Mouse (Mus musculus): ENCODE measurements at regions not wholly inside any gene's neighbourhood (a gene's known extent, or its start where the extent isn't known, plus 50 kb on each side); places are given as distances from the start of the nearest gene placed in this dataset.

GRCm38 (mm10) chr7:129798525-129798924 lies 206.9 kb downstream of the Wdr11 start:
- in situ Hi-C loops (cut with MboI; ENCODE audit: low pct_unique_long_range_greater_than_20kb in 1 of 2, low sequenced_read_pairs in 2 of 2, unreplicated experiment in 1 of 2), result no loop called here

GRCm38 (mm10) chr7:129800461-129800867 lies 208.8 kb downstream of the Wdr11 start:
- in situ Hi-C loops (cut with MboI; ENCODE audit: low pct_unique_long_range_greater_than_20kb in 1 of 2, low sequenced_read_pairs in 2 of 2, unreplicated experiment in 1 of 2), result no loop called here

- in situ Hi-C loops (cut with MboI; ENCODE audit: low pct_unique_long_range_greater_than_20kb in 1 of 2, low sequenced_read_pairs in 2 of 2, unreplicated experiment in 1 of 2), result no loop called here
Measured at GRCm38 (mm10) chr7:129801431-129801847, 209.8 kb downstream of the Wdr11 start.

DNA sequence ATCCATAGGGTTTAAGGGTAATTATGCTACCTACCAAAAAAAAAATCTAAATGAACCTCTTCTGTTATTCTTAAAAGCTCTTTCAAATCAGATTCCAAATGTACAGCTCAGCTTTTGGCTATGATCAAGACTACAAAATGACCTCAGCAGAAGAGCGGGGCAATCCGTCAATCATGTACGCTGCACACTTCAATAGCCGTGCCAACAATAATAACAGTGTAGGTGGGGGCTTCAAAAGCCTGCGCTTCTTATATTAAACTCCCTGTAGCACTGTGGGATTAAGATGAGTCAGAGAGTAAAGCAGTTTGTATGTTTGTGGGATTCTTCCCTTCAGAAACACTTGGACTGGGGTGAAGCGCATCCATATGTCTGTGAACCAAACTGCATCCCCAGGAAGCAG lies 210.5 kb downstream of the Wdr11 start:
- in situ Hi-C loops (cut with MboI; ENCODE audit: low pct_unique_long_range_greater_than_20kb in 1 of 2, low sequenced_read_pairs in 2 of 2, unreplicated experiment in 1 of 2), result no loop called here

GRCm38 (mm10) chr7:129805340-129805739 lies 213.7 kb downstream of the Wdr11 start:
- in situ Hi-C loops (cut with MboI; ENCODE audit: low pct_unique_long_range_greater_than_20kb in 1 of 2, low sequenced_read_pairs in 2 of 2, unreplicated experiment in 1 of 2), result no loop called here

- in situ Hi-C loops (cut with MboI; ENCODE audit: low pct_unique_long_range_greater_than_20kb in 1 of 2, low sequenced_read_pairs in 2 of 2, unreplicated experiment in 1 of 2), result no loop called here
Measured at GRCm38 (mm10) chr7:129810141-129810540, 218.5 kb downstream of the Wdr11 start.

GRCm38 (mm10) chr7:129810565-129810964 lies 218.9 kb downstream of the Wdr11 start:
- in situ Hi-C loops (cut with MboI; ENCODE audit: low pct_unique_long_range_greater_than_20kb in 1 of 2, low sequenced_read_pairs in 2 of 2, unreplicated experiment in 1 of 2), result no loop called here

GRCm38 (mm10) chr7:129814149-129814860 lies 222.6 kb downstream of the Wdr11 start:
- in situ Hi-C loops (cut with MboI; ENCODE audit: low pct_unique_long_range_greater_than_20kb in 1 of 2, low sequenced_read_pairs in 2 of 2, unreplicated experiment in 1 of 2), result no loop called here

DNA sequence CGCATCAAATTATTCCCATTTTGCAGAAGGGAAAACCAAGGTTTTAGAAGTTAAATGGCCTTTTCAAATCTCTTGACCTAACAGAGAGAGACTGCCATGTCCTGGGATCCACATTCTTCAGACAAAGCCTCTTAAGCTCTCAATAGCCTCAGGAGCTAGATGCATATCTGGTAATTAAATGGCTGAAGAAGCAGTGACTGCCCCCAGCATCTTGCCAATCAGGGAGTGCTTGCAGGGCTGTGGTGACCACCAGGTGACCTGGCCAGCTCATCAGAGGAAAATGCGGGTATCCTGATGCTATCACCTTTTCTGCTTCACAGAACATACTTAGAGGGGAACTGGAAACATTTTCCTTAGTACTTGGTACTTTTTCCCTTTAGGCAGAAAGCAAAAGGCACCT lies 227.2 kb downstream of the Wdr11 start:
- in situ Hi-C loops (cut with MboI; ENCODE audit: low pct_unique_long_range_greater_than_20kb in 1 of 2, low sequenced_read_pairs in 2 of 2, unreplicated experiment in 1 of 2), result no loop called here

- in situ Hi-C loops (cut with MboI; ENCODE audit: low pct_unique_long_range_greater_than_20kb in 1 of 2, low sequenced_read_pairs in 2 of 2, unreplicated experiment in 1 of 2), result no loop called here
Measured at GRCm38 (mm10) chr7:129819651-129820050, 228.0 kb downstream of the Wdr11 start.

GRCm38 (mm10) chr7:129828970-129829369 lies 237.3 kb downstream of the Wdr11 start:
- in situ Hi-C loops (cut with MboI; ENCODE audit: low pct_unique_long_range_greater_than_20kb in 1 of 2, low sequenced_read_pairs in 2 of 2, unreplicated experiment in 1 of 2), result no loop called here

DNA sequence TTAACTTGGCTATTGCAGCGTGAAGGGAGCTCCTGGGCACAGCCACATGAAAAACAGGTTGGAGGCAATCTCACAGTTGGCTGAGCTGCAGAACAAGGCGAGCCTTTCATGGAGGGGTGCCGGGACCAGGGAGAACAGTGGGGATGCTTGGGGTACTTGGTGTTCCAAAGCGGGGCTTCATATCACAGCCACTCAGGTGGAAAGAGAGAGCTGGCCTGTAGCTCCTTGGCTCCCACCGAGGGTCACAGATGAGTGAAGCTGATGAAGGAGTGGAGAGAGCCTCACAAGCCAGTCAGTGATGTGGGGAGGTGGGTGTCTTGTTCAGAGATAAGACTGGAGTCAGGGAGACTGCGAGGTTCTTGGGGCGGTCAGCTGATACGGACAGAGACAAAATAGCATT lies 241.2 kb downstream of the Wdr11 start:
- in situ Hi-C loops (cut with MboI; ENCODE audit: low pct_unique_long_range_greater_than_20kb in 1 of 2, low sequenced_read_pairs in 2 of 2, unreplicated experiment in 1 of 2), result no loop called here

GRCm38 (mm10) chr7:129842303-129843122 lies 250.8 kb downstream of the Wdr11 start:
- in situ Hi-C loops (cut with MboI; ENCODE audit: low pct_unique_long_range_greater_than_20kb in 1 of 2, low sequenced_read_pairs in 2 of 2, unreplicated experiment in 1 of 2), result no loop called here

- in situ Hi-C loops (cut with MboI; ENCODE audit: low pct_unique_long_range_greater_than_20kb in 1 of 2, low sequenced_read_pairs in 2 of 2, unreplicated experiment in 1 of 2), result no loop called here
Measured at GRCm38 (mm10) chr7:129847136-129847535, 255.5 kb downstream of the Wdr11 start.

- in situ Hi-C loops (cut with MboI; ENCODE audit: low pct_unique_long_range_greater_than_20kb in 1 of 2, low sequenced_read_pairs in 2 of 2, unreplicated experiment in 1 of 2), result no loop called here
Measured at GRCm38 (mm10) chr7:129853596-129853995, 261.9 kb downstream of the Wdr11 start.

DNA sequence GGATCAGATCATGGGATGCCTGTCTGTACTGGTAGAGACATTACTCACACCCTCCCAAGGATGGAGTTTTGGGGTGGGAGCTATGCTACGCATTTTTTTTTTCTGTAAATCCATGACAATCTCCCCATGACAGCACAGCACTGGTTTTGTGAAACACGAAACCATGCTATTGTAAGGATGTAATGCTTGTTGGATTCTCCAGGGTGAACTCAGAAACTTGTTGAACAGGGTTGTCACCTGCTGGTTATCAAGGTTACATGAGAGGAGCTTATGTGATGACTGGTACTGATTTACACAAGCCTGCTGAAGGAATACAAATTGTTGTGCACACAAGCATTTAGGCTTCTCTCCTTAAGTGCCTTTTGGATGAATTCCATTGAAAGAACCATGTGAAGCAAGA lies 263.3 kb downstream of the Wdr11 start:
- in situ Hi-C loops (cut with MboI; ENCODE audit: low pct_unique_long_range_greater_than_20kb in 1 of 2, low sequenced_read_pairs in 2 of 2, unreplicated experiment in 1 of 2), result no loop called here

DNA sequence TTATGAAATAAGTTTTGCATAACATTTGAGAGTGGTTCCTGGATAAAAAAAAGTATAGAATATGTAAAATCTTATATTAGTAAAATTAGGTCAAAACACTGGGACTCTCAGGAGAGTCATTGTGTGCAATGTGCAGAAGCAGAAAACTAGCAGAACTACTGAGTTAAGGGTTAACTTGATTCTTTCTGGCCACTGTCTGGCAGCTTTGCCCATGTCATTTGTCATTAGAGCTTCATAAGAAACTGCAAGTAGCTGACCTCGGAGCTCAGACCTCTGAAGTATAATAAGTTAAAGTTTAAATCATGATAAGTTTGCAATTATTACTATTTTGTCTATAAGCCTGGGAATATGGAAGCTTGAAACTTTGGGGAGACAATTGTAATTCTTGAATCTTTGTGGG lies 271.3 kb downstream of the Wdr11 start:
- in situ Hi-C loops (cut with MboI; ENCODE audit: low pct_unique_long_range_greater_than_20kb in 1 of 2, low sequenced_read_pairs in 2 of 2, unreplicated experiment in 1 of 2), result no loop called here

DNA sequence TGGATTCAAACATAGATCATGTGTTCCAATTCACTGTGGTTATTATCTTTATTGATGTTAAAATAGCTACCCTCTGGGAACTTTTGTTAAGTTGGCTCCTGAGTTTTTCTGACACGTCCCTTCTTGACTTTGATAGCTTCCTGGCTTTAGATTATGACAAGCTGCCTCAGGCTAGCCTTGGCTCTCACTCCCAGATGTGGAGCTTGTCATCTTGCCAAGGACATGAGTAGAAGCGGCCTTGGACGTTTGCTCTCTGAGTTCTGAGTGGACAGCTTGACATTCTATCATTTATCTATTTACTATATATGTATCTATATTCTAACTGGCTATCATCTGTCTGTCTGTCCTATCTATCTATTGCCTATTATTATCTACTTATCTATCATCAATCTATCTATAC lies 273.9 kb downstream of the Wdr11 start:
- in situ Hi-C loops (cut with MboI; ENCODE audit: low pct_unique_long_range_greater_than_20kb in 1 of 2, low sequenced_read_pairs in 2 of 2, unreplicated experiment in 1 of 2), result no loop called here

GRCm38 (mm10) chr7:129872208-129872790 lies 280.6 kb downstream of the Wdr11 start:
- in situ Hi-C loops (cut with MboI; ENCODE audit: low pct_unique_long_range_greater_than_20kb in 1 of 2, low sequenced_read_pairs in 2 of 2, unreplicated experiment in 1 of 2), result no loop called here
